Comparison of ENCODE assay signal across 8 mouse cellular contexts in genomic region chrX:105927941-105928860, GRCm38 (mm10). TPM values are rescaled to one million over a fixed set of nuclear protein-coding genes. Genes with fewer than 3 reads are reported as not detected.
DNase-seq lines count a peak whose midpoint lies in the region; ATAC-seq and TF ChIP-seq lines count a peak whose summit lies in the region.

No protein-coding gene starts in this region.

- no peaks in the 10 kb centered on the region for H3K27me3 ChIP-seq in embryonic facial prominence, embryonic 13.5 days
- no peaks in the 10 kb centered on the region for H3K27me3 ChIP-seq in heart, embryonic 15.5 days
- H3K27me3 ChIP-seq in neural tube, embryonic 15.5 days (replicated peaks) = no peaks in the 10 kb centered on the region

- peak overlapping the region; percentile 90 for H3K9ac ChIP-seq in embryonic facial prominence, embryonic 13.5 days
- H3K9ac ChIP-seq in heart, embryonic 15.5 days = peak overlapping the region; percentile 79
- H3K9ac ChIP-seq in neural tube, embryonic 15.5 days (replicated peaks) = peak overlapping the region; percentile 81

- peaks cover 13% of the 10 kb centered on the region; the same call in 1 of the 2 replicates for H3K4me1 ChIP-seq in embryonic facial prominence, embryonic 13.5 days
- peaks cover 12% of the 10 kb centered on the region for H3K4me1 ChIP-seq in heart, embryonic 15.5 days (replicated peaks)
- H3K4me1 ChIP-seq in lung, adult 2 months (ENCODE audit: control insufficient read depth, insufficient read depth, low read length) = peaks cover 12% of the 10 kb centered on the region
- H3K4me1 ChIP-seq in neural tube, embryonic 15.5 days = peaks cover 14% of the 10 kb centered on the region

- TF ChIP-seq POLR2A in lung, adult 2 months (IDR thresholded peaks at IDR 0.05; ENCODE audit: borderline replicate concordance, extremely low read depth, low read depth, low read length) = no peak

- H3K4me2 ChIP-seq in embryonic facial prominence, embryonic 13.5 days = peak overlapping the region; percentile 58
- peak overlapping the region; percentile 59 for H3K4me2 ChIP-seq in heart, embryonic 15.5 days
- H3K4me2 ChIP-seq in neural tube, embryonic 15.5 days = peak overlapping the region; percentile 54

- DNase-seq in adrenal gland, postnatal 10 days = peak; percentile 43
- DNase-seq in kidney, postnatal 14 days = peak; percentile 58
- peak; percentile 44 for DNase-seq in lung, adult 2 months
- DNase-seq in thymus, postnatal 14 days = peak; percentile 45

- H3K9me3 ChIP-seq in embryonic facial prominence, embryonic 13.5 days = no peaks in the 10 kb centered on the region
- H3K9me3 ChIP-seq in heart, embryonic 15.5 days (replicated peaks) = no peaks in the 10 kb centered on the region
- no peaks in the 10 kb centered on the region for H3K9me3 ChIP-seq in neural tube, embryonic 15.5 days (replicated peaks)

- H3K4me3 ChIP-seq in embryonic facial prominence, embryonic 13.5 days = peak overlapping the region; percentile 63
- H3K4me3 ChIP-seq in heart, embryonic 15.5 days = peak overlapping the region; percentile 72
- peak overlapping the region; percentile 85 for H3K4me3 ChIP-seq in lung, adult 2 months (replicated peaks; ENCODE audit: extremely low read depth, low read depth, low read length)
- H3K4me3 ChIP-seq in neural tube, embryonic 15.5 days (replicated peaks) = peak overlapping the region; percentile 59

- 34% methylated on average over 49 of the region's 69 CpGs for WGBS in embryonic facial prominence, embryonic 13.5 days
- 11% methylated on average over 45 of the region's 69 CpGs for WGBS in heart, embryonic 15.5 days
- 24% methylated on average over 36 of the region's 69 CpGs for WGBS in lung, adult 2 months
- 30% methylated on average over 33 of the region's 69 CpGs for WGBS in neural tube, embryonic 15.5 days

- peaks cover 3% of the 10 kb centered on the region; the same call in 1 of the 2 replicates for H3K36me3 ChIP-seq in embryonic facial prominence, embryonic 13.5 days
- H3K36me3 ChIP-seq in heart, embryonic 15.5 days = no peaks in the 10 kb centered on the region
- H3K36me3 ChIP-seq in neural tube, embryonic 15.5 days = no peaks in the 10 kb centered on the region

- TF ChIP-seq CTCF in lung, adult 2 months (IDR thresholded peaks at IDR 0.05; ENCODE audit: insufficient read depth, low read length) = no peak

- peak; percentile 9 for ATAC-seq in CD4-positive, CD25-positive, alpha-beta regulatory T cell, adult 4 months
- ATAC-seq in embryonic facial prominence, embryonic 13.5 days (ENCODE audit: insufficient number of reproducible peaks, insufficient read depth, low FRiP score, low TSS enrichment, low read depth) = no peak
- ATAC-seq in heart, embryonic 15.5 days (replicated peaks; ENCODE audit: insufficient number of reproducible peaks, insufficient read depth, low FRiP score, low read depth) = peak; percentile 37; the same call in 1 of the 2 replicates
- peak; percentile 69 for ATAC-seq in neural tube, embryonic 15.5 days (ENCODE audit: low FRiP score)

- peak overlapping the region; percentile 94 for H3K27ac ChIP-seq in embryonic facial prominence, embryonic 13.5 days
- peak overlapping the region; percentile 92 for H3K27ac ChIP-seq in heart, embryonic 15.5 days
- H3K27ac ChIP-seq in neural tube, embryonic 15.5 days (replicated peaks) = peak overlapping the region; percentile 95

RNA-seq across cellular contexts. Expression of gene Atrx, which starts 1.0 kb away (rescaled TPM):
- 100 to 1,000 TPM; 334 to 414 TPM for polyA plus RNA-seq in CD4-positive, CD25-positive, alpha-beta regulatory T cell, adult 4 months (2017; shearing (Covaris generic))
- total RNA-seq in adrenal gland, postnatal 10 days (2021) = 100 to 1,000 TPM in 1 of 2 experiments, 10 to 100 TPM in 1; 80.8 to 129 TPM
- 260 and 264 TPM in 2 replicates for polyA plus RNA-seq in embryonic facial prominence, embryonic 13.5 days (2015; fragmentation: Nextera tagmentation; extraction: Ambion mirVana)
- 113 and 118 TPM in 2 replicates for polyA plus RNA-seq in heart, embryonic 15.5 days (2015; fragmentation: Nextera tagmentation; extraction: Ambion mirVana)
- polyA plus RNA-seq in lung, adult 2 months (2012; rRNA removed) = 41.5 and 62.7 TPM in 2 replicates
- 224 TPM in 2 replicates for polyA plus RNA-seq in neural tube, embryonic 15.5 days (2015; fragmentation: Nextera tagmentation; extraction: Ambion mirVana)
